Mouse (Mus musculus): Measurements from ENCODE around the gene Ten1.

The Ten1 gene

GRCm38 (mm10) chr11:116196866-116197583 lies 1.6 kb upstream of the Ten1 start:
- no peak for DNase-seq (ENCODE audit: low spot score in 2 of 2)

- DNase-seq (ENCODE audit: low spot score in 2 of 2): no peak
Observed at GRCm38 (mm10) chr11:116197584-116197906, 1.1 kb upstream of the Ten1 start.

GRCm38 (mm10) chr11:116198132-116198531 lies 523 bp upstream of the Ten1 start:
- DNase-seq (ENCODE audit: low spot score in 2 of 2): no peak

- no peak for DNase-seq (ENCODE audit: low spot score in 2 of 2)
Observed at GRCm38 (mm10) chr11:116201151-116201550, 2.5 kb downstream of the Ten1 start.

- no peak for DNase-seq (ENCODE audit: low spot score in 2 of 2)
Observed at GRCm38 (mm10) chr11:116203150-116203549, 4.5 kb downstream of the Ten1 start.

- no peak for DNase-seq (ENCODE audit: low spot score in 2 of 2)
Observed at GRCm38 (mm10) chr11:116206678-116207077, 8.0 kb downstream of the Ten1 start.

- no peak for DNase-seq (ENCODE audit: low spot score in 2 of 2)
Observed at GRCm38 (mm10) chr11:116208660-116209059, 10.0 kb downstream of the Ten1 start.

- no peak for DNase-seq (ENCODE audit: low spot score in 2 of 2)
Observed at GRCm38 (mm10) chr11:116209257-116209656, 10.6 kb downstream of the Ten1 start.

GRCm38 (mm10) chr11:116210696-116211095 lies 12.0 kb downstream of the Ten1 start:
- DNase-seq (ENCODE audit: low spot score in 2 of 2): no peak

GRCm38 (mm10) chr11:116212847-116213246 lies 14.2 kb downstream of the Ten1 start:
- DNase-seq (ENCODE audit: low spot score in 2 of 2): no peak

- no peak for DNase-seq (ENCODE audit: low spot score in 2 of 2)
Observed at GRCm38 (mm10) chr11:116213877-116214510, 15.3 kb downstream of the Ten1 start.

- no peak for DNase-seq (ENCODE audit: low spot score in 2 of 2)
Observed at GRCm38 (mm10) chr11:116215181-116215580, 16.5 kb downstream of the Ten1 start.

- no peak for DNase-seq (ENCODE audit: low spot score in 2 of 2)
Observed at GRCm38 (mm10) chr11:116215991-116216390, 17.3 kb downstream of the Ten1 start.

GRCm38 (mm10) chr11:116216549-116216948 lies 17.9 kb downstream of the Ten1 start:
- no peak for DNase-seq (ENCODE audit: low spot score in 2 of 2)

GRCm38 (mm10) chr11:116218263-116218662 lies 19.6 kb downstream of the Ten1 start:
- no peak for DNase-seq (ENCODE audit: low spot score in 2 of 2)

- DNase-seq (ENCODE audit: low spot score in 2 of 2): peak; percentile 71 to 78
Observed at GRCm38 (mm10) chr11:116218737-116219400, 20.2 kb downstream of the Ten1 start.

GRCm38 (mm10) chr11:116219885-116220284 lies 21.2 kb downstream of the Ten1 start:
- peak in 1 of 2 experiments; percentile 43 for DNase-seq (ENCODE audit: low spot score in 2 of 2)

- no peak for DNase-seq (ENCODE audit: low spot score in 2 of 2)
Observed at GRCm38 (mm10) chr11:116221931-116222739, 23.5 kb downstream of the Ten1 start.

- no peak for DNase-seq (ENCODE audit: low spot score in 2 of 2)
Observed at GRCm38 (mm10) chr11:116222740-116223059, 24.0 kb downstream of the Ten1 start.

- DNase-seq (ENCODE audit: low spot score in 2 of 2): peak in 1 of 2 experiments; percentile 51
Observed at GRCm38 (mm10) chr11:116226414-116226813, 27.8 kb downstream of the Ten1 start.

GRCm38 (mm10) chr11:116228699-116229098 lies 30.0 kb downstream of the Ten1 start:
- DNase-seq (ENCODE audit: low spot score in 2 of 2): no peak

- DNase-seq (ENCODE audit: low spot score in 2 of 2): no peak
Observed at GRCm38 (mm10) chr11:116232427-116232826, 33.8 kb downstream of the Ten1 start.
